ENCODE assay signal across 17 mouse cellular contexts in genomic region chr7:117487173-117487490, GRCm38 (mm10).
A peak's percentile ranks its signal among the peaks of the same experiment; 100 is the strongest.
DNase-seq lines count a peak whose midpoint lies in the region; ATAC-seq and TF ChIP-seq lines count a peak whose summit lies in the region.
"Had no signal": no experiment of that assay in that cellular context is flagged by ENCODE, and none has a peak within 500 bp of the region (broad histone marks: within the 10 kb centered on the region; RNA-seq: fewer than 3 reads in every experiment).

No protein-coding gene starts in this region.

- H3K4me2 ChIP-seq in embryonic facial prominence, embryonic 15.5 days (replicated peaks), result no peak overlapping the region
- no peak overlapping the region for H3K4me2 ChIP-seq in liver, embryonic 13.5 days
- no peak overlapping the region for H3K4me2 ChIP-seq in liver, embryonic 11.5 days
- H3K4me2 ChIP-seq: forebrain, embryonic 12.5 days; hindbrain, embryonic 13.5 days; limb, embryonic 13.5 days; neural tube, embryonic 12.5 days had no signal

- no peaks in the 10 kb centered on the region for H3K9me3 ChIP-seq in embryonic facial prominence, embryonic 15.5 days (replicated peaks)
- H3K9me3 ChIP-seq in embryonic facial prominence, embryonic 10.5 days, result no peaks in the 10 kb centered on the region
- H3K9me3 ChIP-seq in liver, embryonic 13.5 days (replicated peaks), result no peaks in the 10 kb centered on the region
- no peaks in the 10 kb centered on the region for H3K9me3 ChIP-seq in liver, embryonic 11.5 days (ENCODE audit: control insufficient read depth, low read length)
- H3K9me3 ChIP-seq: forebrain, embryonic 12.5 days; hindbrain, embryonic 13.5 days; limb, embryonic 13.5 days; neural tube, embryonic 12.5 days had no signal

- TF ChIP-seq CTCF in bone marrow, adult 2 months (IDR thresholded peaks at IDR 0.05; ENCODE audit: control insufficient read depth, insufficient read depth, low read length), result no peak

- 57% methylated on average over 2 of the region's 2 CpGs for WGBS in embryonic facial prominence, embryonic 15.5 days
- 84% methylated on average over 2 of the region's 2 CpGs for WGBS in embryonic facial prominence, embryonic 10.5 days
- 53% methylated on average over 2 of the region's 2 CpGs for WGBS in liver, embryonic 13.5 days (ENCODE audit: insufficient replicate concordance)
- WGBS in liver, embryonic 11.5 days, result 73% methylated on average over 2 of the region's 2 CpGs
- 54% methylated on average over 2 of the region's 2 CpGs for WGBS in bone marrow, adult 2 months
- 59% methylated on average over 2 of the region's 2 CpGs for WGBS in macrophage (ENCODE audit: missing documents)

- DNase-seq in embryonic facial prominence, embryonic 10.5 days (ENCODE audit: low spot score), result no peak
- no peak for DNase-seq in liver, embryonic 13.5 days
- no peak for DNase-seq in liver, embryonic 11.5 days (ENCODE audit: low spot score)
- DNase-seq in left cerebral cortex, adult 11 months (ENCODE audit: low spot score), result no peak
- DNase-seq: cerebellum, adult 9-10 months; gastrocnemius, postnatal 14 days; heart, postnatal 14 days; kidney, postnatal 10 days; lung, postnatal 14 days had no signal

- H3K4me1 ChIP-seq in embryonic facial prominence, embryonic 15.5 days, result no peaks in the 10 kb centered on the region
- peaks cover 14% of the 10 kb centered on the region; the same call in 1 of the 2 replicates for H3K4me1 ChIP-seq in embryonic facial prominence, embryonic 10.5 days
- H3K4me1 ChIP-seq in liver, embryonic 13.5 days (replicated peaks), result peaks cover 3% of the 10 kb centered on the region; the same call in 1 of the 2 replicates
- H3K4me1 ChIP-seq in liver, embryonic 11.5 days (replicated peaks; ENCODE audit: control insufficient read depth, insufficient read depth, low read length), result no peaks in the 10 kb centered on the region
- H3K4me1 ChIP-seq in bone marrow, adult 2 months (ENCODE audit: control insufficient read depth, insufficient read depth, low read length), result peaks cover 28% of the 10 kb centered on the region
- H3K4me1 ChIP-seq: limb, embryonic 13.5 days; neural tube, embryonic 12.5 days had no signal

- H3K9ac ChIP-seq in embryonic facial prominence, embryonic 15.5 days, result no peak overlapping the region
- no peak overlapping the region for H3K9ac ChIP-seq in liver, embryonic 13.5 days
- H3K9ac ChIP-seq in liver, embryonic 11.5 days (ENCODE audit: low read depth, low read length), result no peak overlapping the region
- H3K9ac ChIP-seq: forebrain, embryonic 12.5 days; hindbrain, embryonic 13.5 days; limb, embryonic 13.5 days; neural tube, embryonic 12.5 days had no signal

- no peaks in the 10 kb centered on the region for H3K27me3 ChIP-seq in embryonic facial prominence, embryonic 15.5 days
- H3K27me3 ChIP-seq in embryonic facial prominence, embryonic 10.5 days (replicated peaks; ENCODE audit: low read depth, poor library complexity, severe bottlenecking), result no peaks in the 10 kb centered on the region
- no peaks in the 10 kb centered on the region for H3K27me3 ChIP-seq in liver, embryonic 13.5 days
- H3K27me3 ChIP-seq in liver, embryonic 11.5 days (replicated peaks; ENCODE audit: control insufficient read depth, insufficient read depth, low read length), result no peaks in the 10 kb centered on the region
- H3K27me3 ChIP-seq: forebrain, embryonic 12.5 days; hindbrain, embryonic 13.5 days; limb, embryonic 13.5 days; neural tube, embryonic 12.5 days had no signal

- TF ChIP-seq POLR2A in bone marrow, adult 2 months (IDR thresholded peaks at IDR 0.05; ENCODE audit: borderline replicate concordance, control insufficient read depth, low read depth, low read length), result no peak

- H3K4me3 ChIP-seq in embryonic facial prominence, embryonic 15.5 days (replicated peaks), result no peak overlapping the region
- no peak overlapping the region for H3K4me3 ChIP-seq in embryonic facial prominence, embryonic 10.5 days
- H3K4me3 ChIP-seq in liver, embryonic 13.5 days (replicated peaks), result no peak overlapping the region
- no peak overlapping the region for H3K4me3 ChIP-seq in liver, embryonic 11.5 days (ENCODE audit: low read depth, low read length)
- H3K4me3 ChIP-seq in bone marrow, adult 2 months (replicated peaks; ENCODE audit: control insufficient read depth, low read depth, low read length), result no peak overlapping the region
- H3K4me3 ChIP-seq in macrophage (ENCODE audit: inconsistent target), result no peak overlapping the region
- H3K4me3 ChIP-seq: forebrain, embryonic 12.5 days; hindbrain, embryonic 13.5 days; left cerebral cortex, adult 2 months; limb, embryonic 13.5 days; neural tube, embryonic 12.5 days had no signal

- no peaks in the 10 kb centered on the region; the same call in 1 of the 2 replicates for H3K79me2 ChIP-seq in macrophage (ENCODE audit: inconsistent target)

- 0 out of 2 replicates have a peak overlapping the region, but pooled peaks have one; percentile 35 for H3K27ac ChIP-seq in embryonic facial prominence, embryonic 15.5 days (replicated peaks)
- H3K27ac ChIP-seq in embryonic facial prominence, embryonic 10.5 days (replicated peaks), result no peak overlapping the region
- H3K27ac ChIP-seq in liver, embryonic 13.5 days, result peak overlapping the region; percentile 11; the same call in 1 of the 2 replicates
- H3K27ac ChIP-seq in liver, embryonic 11.5 days (ENCODE audit: low read depth, low read length), result no peak overlapping the region
- peak overlapping the region; percentile 86 for H3K27ac ChIP-seq in bone marrow, adult 2 months (ENCODE audit: control insufficient read depth, insufficient read depth, low read depth, low read length, poor library complexity)
- H3K27ac ChIP-seq in macrophage, result peak overlapping the region; percentile 83
- H3K27ac ChIP-seq: forebrain, embryonic 12.5 days; hindbrain, embryonic 13.5 days; left cerebral cortex, adult 2 months; limb, embryonic 13.5 days; neural tube, embryonic 12.5 days had no signal

- no peaks in the 10 kb centered on the region for H3K36me3 ChIP-seq in embryonic facial prominence, embryonic 15.5 days
- H3K36me3 ChIP-seq in embryonic facial prominence, embryonic 10.5 days (replicated peaks), result no peaks in the 10 kb centered on the region
- H3K36me3 ChIP-seq in liver, embryonic 13.5 days, result no peaks in the 10 kb centered on the region
- no peaks in the 10 kb centered on the region for H3K36me3 ChIP-seq in liver, embryonic 11.5 days (ENCODE audit: control insufficient read depth, insufficient read depth, low read length)
- no peaks in the 10 kb centered on the region for H3K36me3 ChIP-seq in macrophage (ENCODE audit: inconsistent target)
- H3K36me3 ChIP-seq: forebrain, embryonic 12.5 days; hindbrain, embryonic 13.5 days; limb, embryonic 13.5 days; neural tube, embryonic 12.5 days had no signal

- no peak; the same call in 1 of the 2 replicates for ATAC-seq in embryonic facial prominence, embryonic 15.5 days (ENCODE audit: insufficient number of reproducible peaks, low FRiP score, low TSS enrichment, low read depth)
- no peak for ATAC-seq in liver, embryonic 13.5 days (ENCODE audit: low read depth)
- no peak for ATAC-seq in liver, embryonic 11.5 days (replicated peaks; ENCODE audit: low FRiP score)

Comparison
In these comparisons a context has a peak if more than half of its experiments do, and no peak if none do; other contexts are left out.
1. H3K27ac ChIP-seq: peak in embryonic facial prominence, embryonic 15.5 days (single experiment), liver, embryonic 13.5 days (single experiment), bone marrow, adult 2 months (single experiment) and macrophage (single experiment); none in embryonic facial prominence, embryonic 10.5 days (single experiment) and liver, embryonic 11.5 days (single experiment).